Mouse (Mus musculus) A20 (cell line): ENCODE measurements around the gene Slc33a1.

Source experiments
- DNase-seq: peaks from one replicate; pipeline ENCODE4 v3.0.0-alpha.2; 2011; ENCODE audit warnings: low read depth, low spot score

Gene Slc33a1

DNA sequence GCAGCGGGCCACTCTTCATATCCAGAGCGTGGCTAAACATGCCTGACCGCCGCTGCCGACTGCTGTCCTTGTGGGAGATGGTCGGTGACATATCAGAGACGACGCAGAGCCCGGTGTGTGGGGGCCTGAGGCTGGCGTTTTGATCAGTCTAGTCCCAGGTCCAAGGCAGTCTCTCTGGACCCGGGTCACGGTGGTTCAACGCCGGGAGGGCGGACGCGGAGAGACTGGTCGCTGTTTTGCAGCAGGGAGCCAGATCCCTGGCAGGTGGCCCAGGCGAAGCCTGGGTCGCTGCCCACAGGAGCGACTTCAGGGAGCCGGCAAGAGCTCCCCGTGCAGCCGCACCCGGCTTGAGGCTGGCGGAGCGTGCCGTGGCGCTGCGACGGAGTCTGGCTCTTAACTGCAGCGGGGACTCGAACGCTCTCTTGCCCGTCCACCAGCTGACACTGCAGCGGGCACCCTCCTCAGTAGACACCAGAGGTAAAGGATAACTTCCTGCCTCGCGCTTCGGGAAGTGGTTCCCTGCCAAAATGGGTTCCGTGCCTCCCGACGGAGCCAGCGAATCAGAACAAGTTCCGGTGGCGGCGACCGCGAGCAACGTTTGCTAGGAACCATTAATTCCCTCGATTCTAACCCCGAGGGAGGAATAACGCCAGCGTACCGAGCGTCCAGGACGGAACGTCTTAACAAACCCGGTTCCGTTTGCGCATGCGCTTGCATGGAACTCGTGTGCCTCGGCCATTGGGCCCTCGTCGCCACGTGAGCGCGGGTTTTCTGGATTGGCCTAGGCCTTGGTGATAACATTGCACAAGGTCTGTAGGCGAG is at the start of gene Slc33a1:
Gene Slc33a1, minus strand, starts transcription at position 669 of the 822 bp plus-strand sequence.
- DNase-seq, result peak; percentile 99

DNA sequence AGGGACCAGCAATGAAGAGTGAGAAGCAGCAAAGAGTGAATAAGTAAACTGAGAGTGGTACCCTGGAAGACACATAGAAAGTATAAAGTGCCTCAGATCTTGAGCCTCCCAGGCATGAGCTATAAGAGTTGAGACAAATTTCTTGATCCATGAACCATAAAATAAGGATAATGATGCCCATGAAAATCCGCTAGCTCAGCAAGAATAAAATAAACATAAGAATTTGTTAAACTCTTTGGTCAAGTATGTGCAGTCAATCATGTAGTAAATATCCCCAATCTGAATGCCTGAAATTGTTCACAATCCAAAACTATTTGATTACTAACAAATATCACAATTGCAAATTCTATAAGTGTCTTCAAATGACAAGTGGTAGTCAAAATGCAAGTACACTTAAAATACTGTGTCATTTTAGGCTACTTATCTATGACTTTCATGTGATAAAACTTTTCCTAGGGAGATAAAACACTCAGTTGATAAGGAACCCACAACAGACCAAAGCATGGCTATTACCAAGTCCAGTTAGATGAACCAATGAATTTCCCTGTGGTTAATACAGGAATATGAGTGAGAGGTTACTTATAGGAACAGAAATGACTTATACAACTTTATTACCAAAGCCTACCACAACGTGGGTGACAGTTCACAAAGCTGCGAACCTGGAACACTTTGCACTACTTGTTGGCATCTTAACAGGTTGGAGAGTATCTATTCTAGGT is 24.3 kb upstream of the Slc33a1 start:
- DNase-seq, result no peak

DNA sequence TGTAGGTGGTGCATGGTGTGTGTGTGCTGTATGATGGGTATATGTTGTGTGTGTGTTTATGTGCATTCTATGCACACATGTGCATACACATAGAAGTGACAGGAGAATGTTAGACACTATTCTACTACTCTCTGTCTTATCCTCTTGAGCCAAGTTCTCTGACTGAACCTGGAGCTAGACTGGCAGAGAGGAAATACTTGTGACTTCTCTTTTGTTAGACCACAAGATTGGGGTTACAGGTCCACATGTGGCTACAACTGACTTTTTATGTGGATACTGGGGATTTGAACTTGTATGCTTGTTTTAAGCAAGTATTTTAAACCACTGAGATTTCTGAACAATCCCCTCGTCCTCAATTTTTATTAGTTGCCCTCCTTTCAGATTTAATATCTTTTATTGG is 22.1 kb upstream of the Slc33a1 start:
- DNase-seq, result no peak

DNA sequence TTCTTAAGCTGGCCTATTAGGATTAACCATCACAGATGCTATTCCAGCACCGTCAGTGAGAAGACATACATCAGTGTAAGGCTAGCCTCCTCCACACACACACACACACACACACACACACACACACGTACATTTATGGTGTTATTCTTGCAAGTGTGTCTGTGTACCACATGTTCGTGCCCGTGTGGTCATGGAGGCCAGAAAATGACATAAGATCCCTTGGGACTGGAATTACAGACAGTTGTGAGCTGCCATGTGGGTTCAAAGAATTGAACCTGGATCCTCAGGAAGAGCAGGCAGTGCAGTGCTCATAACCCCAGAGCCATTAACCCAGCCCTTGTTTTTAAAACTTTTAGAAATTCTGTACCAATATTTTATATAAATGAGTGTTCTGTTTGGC is 13.3 kb upstream of the Slc33a1 start:
- no peak for DNase-seq

DNA sequence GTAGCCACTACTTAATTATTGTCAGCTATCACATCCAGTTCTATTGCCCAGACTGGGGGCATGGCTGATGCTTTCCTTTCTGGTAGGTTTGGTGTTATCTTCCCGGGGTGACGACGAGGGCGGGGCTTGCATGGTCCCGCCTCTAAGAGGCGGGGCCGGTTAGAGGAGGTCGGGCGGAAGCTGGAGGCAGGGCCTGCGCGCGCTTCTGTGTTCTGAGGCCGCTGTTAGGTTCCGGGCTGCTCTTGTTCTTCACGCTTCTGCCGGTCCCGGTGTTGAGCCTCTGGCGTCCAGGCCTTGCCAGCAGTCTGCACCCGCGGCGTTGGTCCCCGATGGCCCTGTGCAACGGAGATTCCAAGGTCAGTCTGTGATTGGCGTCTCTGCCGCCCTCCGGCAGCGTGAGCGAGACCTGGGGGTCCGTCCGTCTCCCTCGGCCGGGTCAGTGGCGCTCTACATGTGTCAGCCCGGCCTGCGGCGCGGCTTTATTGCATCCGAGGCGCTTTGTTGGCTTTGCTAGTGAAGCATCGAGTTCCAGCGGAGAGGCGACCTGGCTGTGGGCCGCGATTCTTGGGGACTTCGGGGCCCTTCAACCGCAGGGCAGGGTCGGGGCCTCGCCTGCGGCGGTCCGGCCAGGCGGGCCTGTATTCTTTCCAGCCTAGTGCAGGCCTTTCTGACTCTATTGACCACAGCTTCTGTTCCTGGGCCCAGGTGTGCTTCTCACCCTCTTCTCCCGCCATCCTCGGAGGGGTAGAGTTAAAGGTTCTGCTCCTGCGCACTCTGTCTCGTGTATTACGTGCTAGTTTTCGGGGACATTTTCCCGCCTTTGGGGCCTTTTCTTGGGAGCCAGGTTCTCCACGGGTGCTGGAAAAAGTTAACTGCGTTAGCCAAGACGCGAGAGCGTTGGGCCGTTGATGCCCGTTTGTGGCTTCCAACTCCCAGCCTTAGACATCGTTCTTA is 11.7 kb upstream of the Slc33a1 start, which contains the start of gene Gmps:
Gene Gmps, plus strand, starts transcription at position 152 of the 954 bp plus-strand sequence.
- DNase-seq, result peak; percentile 96

DNA sequence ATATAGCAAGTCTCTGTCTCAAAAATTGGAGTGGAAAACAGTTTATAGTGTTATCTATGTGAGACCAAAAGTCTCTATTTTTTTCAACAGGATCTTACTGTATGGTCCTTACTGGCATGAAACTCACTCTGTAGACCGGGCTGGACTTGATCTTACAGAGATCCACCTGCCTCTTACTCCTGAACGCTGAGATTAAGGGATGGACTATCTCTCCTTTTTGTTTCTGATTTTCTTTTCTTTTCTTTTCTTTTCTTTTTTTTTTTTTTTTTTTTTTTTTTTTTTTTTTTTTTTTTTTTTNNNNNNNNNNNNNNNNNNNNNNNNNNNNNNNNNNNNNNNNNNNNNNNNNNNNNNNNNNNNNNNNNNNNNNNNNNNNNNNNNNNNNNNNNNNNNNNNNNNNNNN is 1.4 kb upstream of the Slc33a1 start:
- DNase-seq, result no peak

DNA sequence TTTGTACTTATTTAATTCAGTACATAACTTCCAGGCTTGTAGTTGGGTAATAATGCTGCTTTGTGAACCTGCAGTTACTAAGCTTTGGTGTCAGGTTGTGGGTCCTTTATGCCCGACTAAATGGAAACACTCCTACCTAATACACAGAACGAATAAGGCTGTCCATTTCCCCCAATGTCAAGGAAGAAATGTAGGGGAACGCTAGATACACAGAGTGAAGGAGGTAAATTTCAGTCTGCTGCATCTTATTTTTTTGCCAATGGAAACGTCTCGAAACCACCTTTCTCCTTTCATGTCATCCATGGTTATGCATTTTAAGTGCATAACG is 318 bp upstream of the Slc33a1 start:
- DNase-seq, result no peak

DNA sequence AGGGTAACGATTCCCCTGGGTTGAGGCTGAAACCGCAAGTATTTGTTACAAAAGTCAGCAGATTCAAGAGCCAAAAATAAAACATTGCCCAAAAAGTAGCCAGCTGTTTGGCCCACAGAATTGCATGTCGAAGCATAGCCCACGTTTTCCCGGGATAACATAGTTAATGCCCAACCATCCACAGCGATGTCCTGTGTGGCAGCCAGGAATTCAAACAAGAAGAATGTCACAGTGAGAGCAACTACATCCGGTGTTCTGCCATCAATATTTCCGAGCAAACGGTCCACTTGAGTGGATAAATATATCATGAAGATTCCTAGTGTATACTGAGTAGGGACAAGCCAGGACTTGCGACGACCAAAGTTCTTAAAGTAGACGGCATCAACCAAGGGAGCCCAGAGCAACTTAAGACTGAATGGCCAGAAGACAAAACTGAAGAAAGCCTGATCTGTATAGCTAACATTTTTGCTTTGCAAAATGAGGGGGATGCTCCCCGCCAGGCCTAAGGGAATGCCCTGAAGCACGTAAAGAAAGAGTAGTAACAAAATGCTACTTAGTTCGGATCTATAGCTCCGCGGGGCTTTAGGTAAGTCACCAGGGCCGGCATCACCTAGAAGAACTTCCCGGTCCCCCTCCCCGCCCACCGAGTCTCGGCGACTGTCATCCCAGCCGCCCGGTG is 1.0 kb downstream of the Slc33a1 start:
- peak; percentile 63 for DNase-seq

DNA sequence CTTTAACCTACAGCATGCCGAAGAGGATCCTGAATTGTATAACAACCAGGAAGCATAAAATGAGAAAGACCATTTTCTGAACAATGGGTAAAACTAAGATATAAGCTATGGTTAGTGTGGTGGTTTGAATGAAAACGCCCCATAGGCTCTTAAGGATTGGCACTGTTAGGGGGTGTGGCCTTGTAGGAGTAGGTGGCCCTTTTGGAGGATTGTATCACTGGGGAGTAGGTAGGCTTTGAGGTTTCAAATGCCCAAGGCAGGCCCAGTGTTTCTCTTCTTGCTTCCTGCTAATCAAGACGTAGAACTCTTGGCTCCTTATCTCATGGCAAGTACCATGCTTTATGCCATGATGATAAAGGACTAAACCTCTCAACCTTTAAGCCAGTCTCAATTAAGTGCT is 14.7 kb downstream of the Slc33a1 start:
- DNase-seq, result no peak

DNA sequence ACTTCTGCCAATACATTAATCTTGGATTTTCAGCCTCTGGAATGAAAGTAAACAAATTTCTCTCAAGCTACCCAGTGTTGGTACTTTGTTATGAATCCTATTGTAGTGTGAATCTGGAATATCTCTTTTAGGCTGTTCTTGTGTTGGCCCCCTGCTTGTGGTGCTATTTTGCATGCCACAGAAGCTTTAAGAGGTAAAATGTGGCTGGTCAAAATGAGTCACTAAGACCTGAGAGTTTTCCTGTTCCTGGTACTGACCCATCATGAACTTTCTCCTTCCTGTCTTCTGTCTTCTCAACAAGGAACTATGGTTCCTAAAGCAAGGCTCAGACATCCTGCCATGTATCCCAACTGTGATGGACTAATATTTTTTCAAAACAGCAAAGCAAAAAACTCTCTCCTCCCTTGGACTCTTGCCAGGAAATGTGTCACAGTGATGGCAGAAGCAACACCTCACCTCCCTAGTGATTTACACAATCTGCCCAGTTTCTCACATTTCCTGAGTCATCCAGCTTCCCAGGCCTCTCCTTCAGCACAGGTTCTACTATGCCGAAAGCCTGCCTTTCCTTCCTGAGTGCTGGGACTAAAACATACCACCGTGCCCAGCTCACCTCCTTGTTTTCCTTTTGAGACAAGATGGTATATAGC is 23.2 kb downstream of the Slc33a1 start:
- no peak for DNase-seq

DNA sequence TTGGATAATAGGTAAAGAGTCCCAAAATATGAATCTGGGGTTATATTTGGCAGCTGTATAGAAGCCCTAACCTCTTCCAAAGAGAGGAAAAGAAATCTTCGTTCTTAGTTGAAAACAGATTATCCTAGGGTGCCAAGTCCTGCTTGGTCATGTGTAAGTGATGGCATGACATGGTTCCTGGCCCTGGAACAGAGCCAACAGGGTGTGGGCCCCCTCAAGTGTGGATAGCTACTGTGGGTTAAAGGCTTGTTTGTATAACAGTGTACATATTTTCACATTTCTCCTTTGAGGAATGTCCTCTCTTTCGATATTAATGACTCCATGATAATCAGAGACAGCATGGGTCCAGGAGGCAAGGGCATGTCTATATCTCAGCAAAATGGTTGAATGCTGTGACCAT is 25.6 kb downstream of the Slc33a1 start:
- DNase-seq, result no peak

DNA sequence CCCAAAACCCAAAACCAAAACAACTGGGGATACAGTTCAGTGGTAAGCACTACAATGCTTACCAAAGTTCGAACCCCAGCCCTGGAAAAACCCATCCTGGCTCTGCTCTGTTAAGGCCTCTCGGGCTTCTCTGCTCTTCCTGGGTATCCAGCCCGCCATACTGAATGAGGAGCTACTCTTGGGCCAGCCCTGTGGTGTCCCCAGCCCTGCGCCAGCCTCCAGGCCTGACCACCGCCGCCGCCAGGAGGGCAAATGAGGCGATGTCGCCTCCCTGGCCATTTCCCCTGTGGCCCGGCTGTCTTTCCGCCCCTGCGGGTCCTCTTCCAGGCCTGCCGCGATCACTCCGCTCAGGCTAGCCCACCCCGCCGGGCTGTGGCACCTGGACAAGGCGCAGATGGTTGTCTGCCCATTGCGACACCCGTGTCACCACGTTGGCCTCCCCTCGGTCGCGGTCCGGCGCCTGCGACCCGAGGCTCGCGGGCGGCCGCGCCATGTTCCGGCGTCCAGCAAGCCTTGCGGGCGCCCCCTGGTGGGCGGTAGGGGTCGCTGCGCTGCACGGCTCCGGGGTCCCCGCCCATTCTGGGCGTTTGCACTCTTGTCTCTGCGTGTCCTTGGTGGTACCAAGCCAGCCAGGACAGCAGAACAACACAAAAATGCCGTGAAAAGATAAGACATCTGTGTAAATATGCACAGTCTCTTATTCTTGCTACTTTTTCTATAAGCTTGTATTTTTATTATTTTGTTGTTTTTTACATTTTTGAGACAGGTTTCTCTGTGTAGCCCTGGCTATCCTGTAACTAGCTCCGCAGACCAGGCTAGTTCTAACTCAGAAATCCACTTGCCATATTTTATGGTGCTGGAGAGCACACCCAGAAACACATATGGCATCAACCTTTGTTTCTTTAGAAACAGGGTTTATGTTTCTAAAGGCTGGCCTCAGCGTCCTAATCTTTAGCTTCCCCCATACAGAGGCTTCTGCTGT is 35.4 kb downstream of the Slc33a1 start, which contains the start of gene E130311K13Rik:
Gene E130311K13Rik, minus strand, starts transcription at position 595 of the 982 bp plus-strand sequence.
- DNase-seq, result peak; percentile 92

DNA sequence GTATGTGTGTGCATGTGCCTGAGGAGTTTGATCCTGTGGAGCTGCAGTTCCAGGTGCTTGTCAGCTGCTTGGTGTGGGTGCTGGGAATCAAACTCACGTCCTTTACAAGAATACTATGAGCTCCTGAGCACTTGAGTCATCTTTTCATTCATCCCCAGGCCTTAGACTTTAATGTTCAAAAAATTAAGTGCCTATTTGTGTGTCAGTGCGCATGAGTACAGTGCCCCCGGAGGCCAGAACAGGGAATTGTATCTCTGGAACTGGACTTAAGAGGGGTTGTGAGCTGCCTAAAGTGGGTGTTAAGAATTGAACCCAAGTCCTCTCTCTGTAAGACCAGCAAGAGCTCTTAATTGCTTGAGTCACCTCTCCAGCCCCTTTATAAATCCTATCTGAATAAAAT is 44.9 kb downstream of the Slc33a1 start:
- peak; percentile 45 for DNase-seq

DNA sequence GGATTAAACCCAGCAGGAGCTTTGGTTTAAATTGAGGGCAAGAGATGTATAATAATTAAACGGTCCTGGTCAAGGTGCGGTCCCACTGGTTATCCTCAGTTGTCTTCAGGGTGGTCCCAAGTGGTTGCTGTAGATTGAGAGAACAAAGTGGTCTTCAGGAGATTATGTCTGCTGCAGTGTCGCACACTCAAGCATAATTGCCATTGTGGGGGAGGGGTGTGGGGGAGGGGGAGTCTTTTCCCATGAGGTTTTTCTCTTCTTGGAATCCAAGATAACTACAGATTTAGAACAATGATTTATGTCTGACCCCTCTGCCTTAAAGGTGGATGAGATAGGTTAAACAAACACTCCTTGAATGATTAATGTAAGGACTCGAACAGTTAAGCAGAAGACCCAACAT is 54.3 kb downstream of the Slc33a1 start:
- DNase-seq, result no peak

DNA sequence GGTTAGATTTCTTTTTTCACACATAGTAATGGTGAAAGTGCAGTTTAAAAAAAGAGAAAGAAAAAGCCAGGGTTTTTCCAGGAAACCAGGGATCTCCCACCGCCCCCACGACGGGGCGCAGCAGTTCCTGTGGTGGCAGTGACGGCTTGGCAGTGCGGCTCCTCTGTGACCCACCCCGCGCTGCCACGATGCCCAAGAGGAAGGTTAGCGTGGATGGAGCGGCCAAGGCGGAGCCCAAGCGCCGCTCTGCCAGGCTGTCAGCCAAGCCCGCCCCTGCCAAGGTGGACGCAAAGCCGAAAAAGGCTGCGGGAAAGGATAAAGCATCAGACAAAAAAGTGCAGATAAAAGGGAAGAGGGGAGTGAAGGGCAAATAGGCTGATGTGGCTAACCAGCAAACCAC is 59.3 kb downstream of the Slc33a1 start:
- no peak for DNase-seq

DNA sequence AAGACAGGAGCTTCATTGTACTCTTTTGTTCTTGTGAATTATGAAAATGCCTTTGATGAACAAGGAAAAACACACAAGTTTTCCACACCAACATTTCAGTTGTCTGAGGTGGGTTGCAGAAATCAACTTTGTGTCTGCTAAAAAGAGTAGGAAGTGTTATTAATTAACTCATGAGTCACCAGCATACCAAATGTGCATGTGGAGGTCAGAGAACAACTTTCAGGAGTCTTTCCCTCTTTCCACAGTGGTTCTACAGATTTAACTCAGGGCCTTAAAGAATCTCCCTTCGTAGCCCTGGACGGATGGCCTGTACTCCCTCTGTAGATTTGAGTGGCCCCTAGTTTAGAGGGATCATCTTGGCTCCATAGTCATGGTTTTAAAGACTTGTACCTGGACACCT is 60.4 kb downstream of the Slc33a1 start:
- no peak for DNase-seq

DNA sequence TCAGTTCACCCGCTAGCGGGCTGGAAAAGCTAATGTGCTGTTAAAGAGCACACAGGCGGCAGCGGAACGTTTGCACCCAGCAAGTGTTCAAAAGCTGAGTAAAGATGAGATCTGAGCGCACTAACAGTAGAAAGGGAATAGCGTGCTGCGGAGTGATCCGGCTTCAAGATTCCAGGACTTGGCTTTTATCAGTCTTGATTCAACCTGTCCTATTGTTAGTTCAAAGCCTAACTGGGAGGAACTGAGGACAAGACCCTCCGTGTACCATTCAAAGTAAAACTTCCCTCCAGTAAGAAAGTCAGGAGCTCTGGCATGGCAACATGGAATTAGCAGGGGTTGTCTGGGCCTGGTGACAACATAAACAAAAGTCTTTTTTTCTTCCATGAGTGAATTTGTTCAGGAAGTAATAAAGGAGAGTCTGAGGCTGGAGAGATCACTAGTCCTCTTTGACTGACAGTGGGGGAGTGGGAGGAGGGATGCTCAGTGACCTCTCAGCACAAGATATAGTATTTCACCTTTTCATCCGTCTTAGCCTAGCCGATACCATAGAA is 64.5 kb downstream of the Slc33a1 start:
- no peak for DNase-seq

DNA sequence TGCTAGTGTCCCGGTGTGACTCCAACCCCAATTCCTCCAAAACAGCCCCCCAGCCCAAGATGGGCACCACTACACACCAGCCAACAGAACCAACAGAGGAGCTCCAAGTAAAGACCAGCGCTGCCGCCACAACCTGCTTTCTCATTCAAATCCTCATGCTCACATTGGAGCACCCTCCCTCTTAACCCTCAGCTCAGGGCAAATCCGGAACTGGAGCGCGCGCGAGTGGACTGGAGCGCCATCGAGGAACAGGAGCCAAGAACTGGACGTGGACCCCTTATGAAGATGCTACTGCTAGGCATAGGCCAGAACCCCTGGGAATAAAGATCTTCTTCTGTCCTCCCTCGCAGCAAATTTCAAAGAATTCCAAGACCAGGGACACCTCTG is 65.3 kb downstream of the Slc33a1 start, which contains the start of gene Plch1:
Gene Plch1, minus strand, starts transcription at position 164 of the 387 bp plus-strand sequence.
- DNase-seq, result no peak
